Mouse (Mus musculus) inflammation-experienced regulatory T-cells (primary cell): ENCODE measurements around the gene Lrrc10. TPM values are rescaled to one million over a fixed set of nuclear protein-coding genes. Genes with fewer than 3 reads are reported as not detected.

ENCODE experiments used
- polyA plus RNA-seq, 2 experiments: library from polyadenylated mRNA; unstranded; fragments of 100-300 nt; shearing (Covaris generic); gene quantifications; one replicate each; pipeline ENCODE4 v1.2.1; 2017

Gene Lrrc10
- polyA plus RNA-seq: not detected

DNA sequence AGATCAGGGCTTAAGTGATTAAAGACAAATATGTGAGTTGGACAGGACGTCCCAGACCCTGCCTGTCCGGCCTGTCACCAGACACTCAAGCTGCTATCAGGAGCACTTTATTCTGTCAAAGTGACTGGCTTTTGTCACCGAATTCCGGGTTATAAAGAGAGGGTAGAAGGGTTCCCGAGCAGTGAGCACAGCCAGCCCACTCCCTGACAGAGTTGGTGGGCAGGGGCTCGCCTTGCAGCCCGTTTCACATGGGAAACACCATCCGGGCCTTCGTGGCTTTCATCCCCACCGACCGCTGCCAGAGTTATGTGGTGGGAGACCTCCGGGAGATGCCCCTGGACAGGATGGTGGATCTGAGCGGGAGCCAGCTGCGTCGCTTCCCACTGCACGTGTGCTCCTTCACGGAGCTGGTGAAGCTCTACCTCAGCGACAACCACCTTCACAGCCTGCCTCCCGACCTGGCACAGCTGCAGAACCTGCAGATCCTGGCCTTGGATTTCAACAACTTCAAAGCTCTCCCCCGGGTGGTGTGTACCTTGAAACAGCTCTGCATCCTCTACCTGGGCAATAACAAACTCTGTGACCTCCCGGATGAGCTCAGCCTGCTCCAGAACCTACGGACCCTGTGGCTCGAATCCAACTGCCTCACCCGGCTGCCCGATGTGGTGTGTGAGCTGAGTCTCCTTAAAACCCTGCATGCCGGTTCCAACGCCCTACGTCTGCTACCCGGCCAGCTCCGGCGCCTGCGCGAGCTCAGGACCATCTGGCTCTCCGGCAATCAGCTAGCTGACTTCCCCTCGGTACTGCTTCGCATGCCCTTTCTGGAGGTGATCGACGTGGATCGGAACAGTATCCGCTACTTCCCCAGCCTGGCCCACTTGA, at the start of gene Lrrc10:
Lrrc10 (plus strand) TSS at position 167 of the 882 bp plus-strand sequence.

DNA sequence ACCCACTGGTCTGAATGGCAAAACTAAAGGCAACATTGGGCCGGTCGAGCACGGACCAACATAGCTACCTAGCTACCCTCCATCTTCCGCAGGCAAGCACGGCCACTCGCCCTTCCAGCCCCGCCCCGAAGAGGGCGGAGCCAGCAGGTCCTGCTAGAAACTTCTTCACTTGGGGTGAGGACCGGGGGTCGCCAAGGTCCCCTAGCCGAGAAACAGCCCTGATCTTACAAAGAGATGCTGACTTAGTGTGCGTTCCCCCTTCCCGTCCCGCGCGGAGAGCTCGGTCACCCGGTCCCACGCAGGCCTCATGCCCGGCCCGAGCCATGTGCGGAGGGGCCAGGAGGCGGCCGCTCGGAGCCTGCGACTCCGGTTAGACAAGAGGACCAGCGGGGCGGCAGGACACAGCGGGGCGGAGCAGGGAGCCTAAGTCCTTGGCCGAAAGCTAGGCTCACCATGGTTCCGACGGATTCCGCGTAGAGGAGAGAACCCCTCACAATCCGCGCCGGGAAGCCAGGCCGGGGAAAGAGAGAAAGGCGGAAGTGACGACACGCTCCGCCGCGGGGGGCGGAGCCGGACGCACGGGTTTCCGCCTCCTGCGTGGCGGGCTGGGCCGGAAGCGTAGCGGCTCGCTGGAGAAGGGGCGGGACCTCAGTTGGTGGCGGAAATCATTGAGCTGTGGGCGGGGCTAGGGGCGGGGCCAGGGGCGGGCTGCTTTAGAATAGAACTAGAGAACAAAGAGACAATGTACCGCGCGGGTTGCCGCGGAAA, 18.3 kb downstream of the Lrrc10 start, which contains the start of gene Cct2:
Cct2 (minus strand) TSS at position 561 of the 768 bp plus-strand sequence.

Other genes with a start within 250 kb of the Lrrc10 start
- gene Myrfl, start 148.4 kb upstream of the Lrrc10 start, polyA plus RNA-seq: under 1 TPM in 1 of 2 experiments, not detected in 1; 0.49 TPM
- 10 to 100 TPM; 51.8 to 79.2 TPM for gene Rab3ip, start 94.6 kb upstream of the Lrrc10 start, polyA plus RNA-seq
- gene Gm10271, start 72.7 kb upstream of the Lrrc10 start, polyA plus RNA-seq: not detected
- not detected for gene Best3, start 59.0 kb upstream of the Lrrc10 start, polyA plus RNA-seq
- gene Cct2, start 18.5 kb downstream of the Lrrc10 start, polyA plus RNA-seq: 100 to 1,000 TPM; 170 to 200 TPM
- 10 to 100 TPM; 18.5 to 23.9 TPM for gene Frs2, start 103.2 kb downstream of the Lrrc10 start, polyA plus RNA-seq
- 10 to 100 TPM; 42.5 to 48.9 TPM for gene Yeats4, start 179.2 kb downstream of the Lrrc10 start, polyA plus RNA-seq
- gene 9530003J23Rik, start 193.4 kb downstream of the Lrrc10 start, polyA plus RNA-seq: 1 to 10 TPM in 1 of 2 experiments, under 1 TPM in 1; 0.45 to 2.4 TPM
- gene Lyz2, start 237.0 kb downstream of the Lrrc10 start, polyA plus RNA-seq: 1 to 10 TPM; 2.3 to 4.6 TPM
- gene Lyz1, start 247.5 kb downstream of the Lrrc10 start, polyA plus RNA-seq: not detected